Mouse (Mus musculus): ENCODE measurements around the gene Rgcc. TPM values are rescaled to one million over a fixed set of nuclear protein-coding genes. Genes with fewer than 3 reads are reported as not detected.

Rgcc gene
- 38.3 and 115 TPM in 2 replicates for polyA plus RNA-seq (2012; rRNA removed; ENCODE audit: low replicate concordance)

GRCm38 (mm10) chr14:79301466-79301875 lies at the start of gene Rgcc:
Gene Rgcc, minus strand, starts transcription at chr14:79301645.

Other genes with a start within 250 kb of the Rgcc start
- not detected in 2 replicates for gene Zfp957, start 54.3 kb downstream of the Rgcc start, polyA plus RNA-seq (2012; rRNA removed; ENCODE audit: low replicate concordance)
- 0.21 and 1.1 TPM in 2 replicates for gene Naa16, start 89.1 kb upstream of the Rgcc start, polyA plus RNA-seq (2012; rRNA removed; ENCODE audit: low replicate concordance)
- gene Mtrf1, start 96.1 kb upstream of the Rgcc start, polyA plus RNA-seq (2012; rRNA removed; ENCODE audit: low replicate concordance): 0.30 and 0.33 TPM in 2 replicates
- 0.96 and 2.4 TPM in 2 replicates for gene Kbtbd7, start 124.9 kb upstream of the Rgcc start, polyA plus RNA-seq (2012; rRNA removed; ENCODE audit: low replicate concordance)
- 0.49 and 0.77 TPM in 2 replicates for gene Kbtbd6, start 150.2 kb upstream of the Rgcc start, polyA plus RNA-seq (2012; rRNA removed; ENCODE audit: low replicate concordance)
- gene Elf1, start 179.5 kb upstream of the Rgcc start, polyA plus RNA-seq (2012; rRNA removed; ENCODE audit: low replicate concordance): 6.8 and 8.1 TPM in 2 replicates
- gene Wbp4, start 179.9 kb upstream of the Rgcc start, polyA plus RNA-seq (2012; rRNA removed; ENCODE audit: low replicate concordance): 1.6 TPM in 2 replicates